Mouse (Mus musculus): ENCODE measurements around the gene Zyx.

DNA sequence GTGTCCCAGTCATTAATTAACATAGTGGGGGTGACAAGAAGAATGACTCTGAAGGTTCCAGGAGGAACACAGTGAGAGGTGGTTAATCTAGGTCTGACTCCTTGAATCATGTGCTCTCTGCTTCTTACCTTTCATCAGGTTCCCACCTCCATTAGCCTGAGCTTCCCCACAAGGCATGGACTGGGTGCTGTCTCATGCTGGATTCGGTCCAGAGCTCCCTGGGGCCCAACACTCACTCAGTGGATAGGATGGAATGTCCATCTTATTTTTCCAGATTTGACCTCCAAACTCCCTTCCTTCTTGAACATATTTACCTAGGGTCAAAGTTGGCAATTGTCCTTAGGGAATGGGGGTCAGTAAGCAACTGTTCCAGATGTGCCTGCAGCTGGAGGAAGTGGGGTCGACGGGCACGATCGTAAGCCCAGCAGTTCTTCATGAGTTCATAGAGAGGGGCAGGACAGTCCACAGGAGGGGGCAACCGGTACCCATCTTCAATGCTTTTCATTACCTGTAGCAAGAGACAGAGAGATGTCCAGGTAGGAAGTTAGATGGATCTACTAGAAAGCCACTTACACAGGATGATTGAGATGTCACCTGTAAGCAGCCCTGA lies 10.9 kb downstream of the Zyx start:
- TF ChIP-seq POLR2A (IDR thresholded peaks at IDR 0.05; ENCODE audit: insufficient read depth, low read length) (no peak), EP300 (IDR thresholded peaks at IDR 0.05; ENCODE audit: insufficient read depth, low read depth, low read length) (no peak)
